Mouse (Mus musculus) ovary, postnatal 36 days (tissue): ENCODE measurements around the gene Ext2.

Experiments
- DNase-seq: peaks from one replicate; pipeline ENCODE4 v3.0.0; 2022; ENCODE audit warnings: low spot score, mixed read lengths

The Ext2 gene

DNA sequence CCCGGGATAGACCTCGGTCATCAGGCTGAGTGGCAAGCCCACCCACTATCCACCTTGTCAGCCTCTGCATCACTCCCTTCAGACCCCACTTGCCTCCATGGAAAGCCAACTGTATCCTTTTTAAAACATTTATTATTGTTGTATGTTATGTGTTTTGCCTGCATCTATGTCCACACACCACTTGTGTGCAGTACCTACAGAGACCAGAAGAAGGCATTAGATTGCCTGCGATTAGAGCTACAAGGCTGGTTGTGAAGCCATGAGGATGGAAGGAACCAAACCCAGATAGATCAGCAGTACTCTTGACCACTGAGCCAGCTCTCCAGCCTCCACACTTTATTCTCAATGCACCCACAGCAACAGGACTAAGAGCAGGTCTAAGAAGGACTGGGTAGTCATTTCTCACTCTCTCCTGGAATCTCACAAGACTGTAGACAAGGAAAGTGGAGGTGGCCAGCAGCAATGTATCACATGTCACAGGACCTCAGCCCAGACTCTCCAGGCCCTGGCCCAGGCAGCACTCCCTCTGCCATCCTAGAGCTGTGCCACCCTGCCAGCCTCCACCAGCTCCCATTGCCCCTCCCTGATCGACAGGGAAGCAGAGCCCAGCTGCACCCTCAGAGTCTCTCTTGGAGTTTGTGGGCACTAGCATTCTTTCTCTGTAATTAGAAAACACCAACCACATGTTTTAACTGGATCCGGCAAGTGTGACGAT lies 15.7 kb downstream of the Ext2 start:
- no peak for DNase-seq

DNA sequence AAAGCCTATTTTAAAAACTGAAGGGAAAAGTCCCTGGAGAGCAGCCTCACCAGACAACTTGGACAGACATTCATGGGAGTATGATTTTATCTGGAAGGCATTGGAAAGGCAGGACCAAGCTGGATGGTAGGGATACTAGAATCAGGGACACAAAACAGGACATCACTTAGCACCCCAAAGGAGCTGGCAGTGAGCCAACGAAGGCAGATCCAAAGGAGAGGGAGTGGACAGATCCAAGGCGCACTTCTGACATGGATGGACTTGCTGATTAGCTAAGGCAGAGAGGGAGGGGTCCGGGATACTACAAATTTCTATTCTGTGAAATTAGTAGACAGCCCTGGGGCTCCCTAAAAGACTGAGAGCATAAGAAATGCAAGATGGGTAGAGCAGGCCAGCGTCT lies 16.8 kb downstream of the Ext2 start:
- no peak for DNase-seq

DNA sequence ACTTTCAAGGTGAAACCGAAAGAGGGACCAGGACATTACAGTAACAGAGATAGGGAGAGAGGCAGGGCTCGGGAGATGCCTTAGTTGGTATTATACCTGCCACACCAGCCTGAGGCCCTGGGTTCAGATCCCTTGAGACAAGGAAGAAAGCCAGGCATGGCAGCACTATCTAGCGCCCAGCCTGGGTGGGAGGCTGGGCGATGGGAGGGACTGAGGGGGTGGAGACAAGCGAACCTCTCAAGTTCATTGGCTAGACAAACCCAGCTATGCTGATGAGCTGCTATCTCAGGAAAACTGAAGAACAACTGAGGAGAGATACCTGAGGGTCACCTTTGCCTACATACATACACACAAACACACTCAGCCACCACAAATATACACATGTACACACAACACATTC lies 17.3 kb downstream of the Ext2 start:
- no peak for DNase-seq

DNA sequence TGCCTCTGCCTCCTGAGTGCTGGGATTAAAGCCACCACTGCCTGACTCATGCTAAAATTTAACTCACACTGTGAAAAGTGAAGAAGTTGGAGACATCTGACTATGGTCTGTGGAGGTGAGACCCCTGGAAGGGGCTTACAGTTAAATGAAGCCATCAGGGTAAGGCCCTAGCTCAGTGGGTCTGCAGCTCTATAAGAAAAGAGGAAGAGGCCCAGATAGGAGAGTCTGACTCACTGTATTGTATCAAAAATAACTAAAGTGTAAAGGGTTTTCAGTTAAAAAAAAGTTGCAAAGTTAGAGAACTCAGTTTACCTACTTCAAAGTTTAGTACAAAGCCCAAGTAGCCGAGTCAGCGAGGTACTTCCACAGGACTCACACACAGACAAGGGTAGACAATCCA lies 19.4 kb downstream of the Ext2 start:
- no peak for DNase-seq

DNA sequence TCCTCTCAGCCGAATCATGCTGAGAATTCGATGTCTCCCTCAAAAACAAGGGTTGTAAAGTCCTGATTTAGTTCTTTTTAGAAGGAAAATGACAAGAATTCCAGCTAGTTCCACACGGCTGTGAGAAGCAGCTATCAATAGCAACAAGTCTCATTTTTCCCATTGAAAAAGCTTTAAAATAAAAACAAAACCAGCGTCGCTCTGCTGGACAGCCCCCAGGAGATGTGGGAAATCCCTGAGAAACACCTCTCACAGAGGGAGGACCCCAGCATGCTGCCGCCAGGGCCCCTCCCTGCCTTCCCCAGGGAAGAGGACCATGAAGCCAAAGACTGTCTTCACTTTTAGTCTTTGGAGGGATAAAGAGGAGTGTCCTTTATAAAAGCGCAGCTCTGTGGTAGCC lies 21.3 kb downstream of the Ext2 start:
- DNase-seq: no peak

DNA sequence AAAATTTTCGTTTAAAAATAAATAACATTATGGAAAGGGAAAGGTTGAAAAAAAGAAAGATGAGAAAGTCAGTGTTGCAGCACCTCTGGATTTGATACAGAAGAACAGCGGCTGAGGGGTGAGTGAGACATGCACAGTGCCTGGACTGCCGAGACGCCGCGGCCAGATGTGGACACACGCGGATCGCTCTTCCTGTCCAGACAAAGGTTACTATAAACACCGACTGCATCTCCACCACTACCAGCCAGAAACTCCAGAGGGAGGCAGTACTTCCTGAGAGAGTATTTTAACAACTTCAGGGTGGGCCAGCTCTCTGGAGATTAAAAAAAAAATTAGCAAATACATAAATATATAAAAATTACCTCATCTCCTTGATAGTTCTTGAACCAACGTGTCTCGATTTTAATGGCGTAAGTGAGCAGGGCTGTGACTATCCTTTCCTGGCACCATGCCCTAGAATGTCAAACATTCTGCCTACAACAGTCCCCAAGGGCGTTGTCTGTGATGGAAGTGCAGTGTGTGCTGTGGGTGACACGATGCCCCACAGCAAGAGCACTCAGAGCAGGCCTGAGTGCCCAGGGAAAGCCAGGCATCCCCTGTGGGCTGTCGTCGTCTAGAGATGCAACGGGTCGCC lies 25.1 kb downstream of the Ext2 start:
- no peak for DNase-seq

DNA sequence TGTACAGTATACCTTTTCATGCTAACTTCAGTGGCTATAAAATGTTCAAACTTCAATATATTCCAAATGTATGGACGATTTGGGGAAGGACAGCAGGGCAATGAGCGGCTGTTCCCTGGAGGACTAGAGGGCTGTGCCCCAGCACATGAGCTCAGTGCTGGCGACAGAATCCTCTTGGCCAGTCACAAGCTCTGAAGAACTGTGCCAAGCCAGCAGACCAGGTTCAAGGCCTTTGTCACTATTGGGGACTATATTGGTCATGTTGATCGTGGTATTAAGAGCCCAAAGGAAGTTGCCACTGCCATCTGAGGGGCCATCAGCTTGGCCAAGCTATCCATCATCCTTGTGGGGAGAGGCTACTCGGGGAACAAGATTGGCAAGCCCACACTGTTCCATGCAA lies 28.0 kb downstream of the Ext2 start:
- DNase-seq: no peak

DNA sequence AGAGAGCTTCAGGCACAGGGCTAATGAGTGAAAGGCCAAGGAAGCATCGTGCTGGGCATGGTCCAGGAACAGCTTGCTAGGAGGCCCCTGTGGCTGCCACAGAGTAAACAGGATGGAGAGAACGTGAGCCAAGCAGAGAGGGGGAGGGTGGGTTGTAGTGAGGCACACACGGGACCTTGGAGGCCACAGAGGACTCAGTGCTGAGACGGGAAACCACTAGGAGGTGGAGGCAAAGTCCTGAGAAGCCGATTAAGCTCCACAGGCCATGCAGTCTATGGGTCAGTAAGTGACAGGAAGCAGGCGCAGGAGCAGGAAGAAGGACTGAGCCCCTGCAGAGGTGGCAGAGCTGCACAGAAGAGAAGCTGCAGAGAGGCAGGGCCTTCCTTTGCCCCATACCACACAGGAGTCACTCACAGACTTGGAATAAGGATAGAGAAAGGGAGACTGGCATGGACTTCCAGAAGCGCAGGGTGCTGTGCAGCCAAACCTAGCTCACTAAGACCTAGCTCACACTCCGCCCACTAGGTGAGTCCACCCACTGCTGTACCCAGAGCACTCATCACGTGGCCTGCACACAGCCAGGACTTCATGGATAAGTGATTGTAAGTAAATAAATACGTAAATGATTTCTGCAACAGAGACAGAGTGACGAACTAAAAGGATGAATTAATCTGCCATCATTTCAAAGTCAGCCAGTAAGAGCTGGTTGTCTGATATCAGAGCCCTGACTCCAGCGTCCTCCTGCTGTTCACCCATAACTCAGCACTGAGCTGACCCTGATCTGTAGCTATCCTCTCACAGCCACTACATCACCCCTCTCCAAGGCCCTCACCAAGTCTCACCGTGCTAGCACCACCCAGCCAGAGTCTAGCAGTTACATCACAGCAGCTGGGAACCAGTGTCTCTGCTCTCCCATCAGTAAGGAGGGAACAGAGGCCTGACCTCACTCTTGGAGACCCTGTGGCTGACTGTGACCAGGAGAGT lies 30.6 kb downstream of the Ext2 start:
- DNase-seq: peak; percentile 55

DNA sequence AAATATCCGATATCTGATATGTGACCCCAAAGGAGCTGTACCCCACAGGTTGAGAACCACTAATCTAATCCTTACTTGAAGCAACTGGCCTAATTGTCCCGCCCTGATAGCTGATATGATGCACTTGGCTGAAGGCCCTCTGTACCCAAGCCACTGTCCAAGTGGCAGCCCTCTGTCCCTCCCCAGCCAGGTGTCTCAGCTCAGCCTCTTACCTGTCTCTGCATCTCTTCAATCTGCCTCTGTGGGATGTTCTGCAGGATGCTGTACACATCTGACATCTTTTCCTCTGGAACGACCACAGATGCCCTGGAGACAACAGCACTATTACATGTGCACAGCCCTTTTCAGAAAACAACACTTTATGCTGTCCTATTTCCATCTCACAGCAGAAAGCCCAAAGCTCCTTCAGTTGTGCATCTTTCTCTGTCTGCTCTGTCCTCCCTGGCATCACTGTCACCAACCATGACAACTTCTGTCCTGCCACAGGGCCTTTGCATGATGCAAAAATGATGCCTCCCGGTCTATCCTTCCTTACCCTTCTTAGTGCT lies 31.5 kb downstream of the Ext2 start:
- no peak for DNase-seq

DNA sequence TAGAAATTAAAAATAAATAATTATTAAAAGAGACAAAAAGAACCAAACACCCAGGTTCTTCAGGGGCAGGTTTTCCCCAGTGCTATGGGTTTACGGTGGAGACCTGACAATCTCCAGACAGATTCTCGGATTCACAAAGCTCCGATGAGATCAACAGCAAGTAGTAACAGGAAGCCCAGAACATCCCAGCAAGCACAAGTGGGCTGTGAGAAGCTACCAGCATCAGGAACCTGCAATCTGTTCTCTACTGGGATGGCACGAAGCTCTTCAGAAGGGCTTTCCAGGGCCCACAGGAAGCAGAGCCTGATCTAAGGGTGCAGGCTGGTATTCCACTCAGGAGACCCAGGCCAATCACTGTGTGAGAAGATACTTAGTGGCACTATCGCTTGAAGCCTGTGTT lies 33.8 kb downstream of the Ext2 start:
- no peak for DNase-seq

DNA sequence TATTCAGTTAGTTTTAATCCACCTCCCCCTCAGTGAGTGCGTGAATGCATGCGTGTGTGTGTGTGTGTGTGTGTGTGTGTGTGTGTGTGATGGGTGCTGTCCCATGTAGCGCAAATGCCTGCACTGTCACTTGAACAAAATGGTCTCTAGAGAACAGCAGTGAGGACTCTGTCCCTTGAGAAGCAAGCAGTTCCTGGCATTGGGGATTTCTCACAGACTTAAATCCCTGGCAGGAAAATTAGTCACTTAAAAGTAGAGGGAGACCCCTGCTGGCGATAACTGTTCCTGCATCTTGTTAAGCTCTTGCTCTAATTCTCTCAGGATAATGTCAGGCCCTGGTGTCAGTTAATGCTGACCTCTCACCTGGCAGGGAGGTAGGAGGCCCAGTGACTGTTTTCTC lies 36.2 kb downstream of the Ext2 start:
- peak; percentile 54 for DNase-seq

DNA sequence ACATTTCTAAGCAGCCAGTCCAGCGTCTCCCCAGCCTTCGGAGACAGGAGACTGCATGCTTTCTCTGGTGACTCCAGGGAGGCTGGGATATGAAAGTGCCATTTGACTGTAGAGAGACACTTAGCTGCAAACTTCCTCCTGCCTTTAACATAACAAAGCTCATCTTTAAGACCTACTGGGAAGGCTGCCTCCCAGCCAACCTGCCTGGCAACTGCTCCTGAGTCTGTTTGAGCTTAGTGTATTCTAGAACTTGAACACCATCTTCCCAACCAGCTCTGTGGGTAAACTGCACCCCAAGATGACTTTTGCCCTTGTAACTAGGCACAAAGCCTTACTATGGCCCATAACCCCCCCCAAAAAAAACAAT lies 37.0 kb downstream of the Ext2 start:
- DNase-seq: no peak

DNA sequence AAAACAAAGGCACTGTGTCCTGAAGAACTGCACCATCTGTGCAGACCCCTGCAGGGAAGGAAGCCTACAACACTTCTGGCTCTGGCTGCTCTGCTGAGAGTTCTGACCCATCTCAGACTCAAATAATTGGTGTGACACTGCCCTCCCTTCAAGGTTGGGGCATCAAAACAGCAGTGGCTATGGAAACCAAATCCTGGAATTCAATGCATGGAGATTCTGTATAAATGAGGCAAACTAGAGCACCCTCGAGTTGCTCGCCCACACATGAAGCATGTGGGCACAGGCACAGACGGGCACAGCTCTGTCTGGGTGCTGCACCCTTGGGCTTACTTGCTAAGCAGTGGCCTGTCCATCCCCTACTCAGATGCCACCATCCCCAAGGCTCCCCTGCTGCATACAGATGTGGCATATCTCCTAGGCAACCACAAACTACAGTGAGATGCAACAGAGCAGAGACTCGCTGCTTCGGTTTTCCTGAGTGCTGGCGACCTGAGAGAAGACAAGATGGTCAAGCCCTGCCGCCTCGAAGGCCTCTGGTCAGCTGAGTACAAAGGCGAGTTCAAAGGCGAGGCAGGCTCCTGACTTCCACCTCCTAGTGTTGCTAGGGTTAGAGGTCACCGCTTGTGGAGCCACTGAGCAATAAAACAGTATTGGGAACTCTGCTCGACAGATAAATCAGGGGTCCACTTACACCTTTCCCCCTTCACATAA lies 37.5 kb downstream of the Ext2 start:
- no peak for DNase-seq

DNA sequence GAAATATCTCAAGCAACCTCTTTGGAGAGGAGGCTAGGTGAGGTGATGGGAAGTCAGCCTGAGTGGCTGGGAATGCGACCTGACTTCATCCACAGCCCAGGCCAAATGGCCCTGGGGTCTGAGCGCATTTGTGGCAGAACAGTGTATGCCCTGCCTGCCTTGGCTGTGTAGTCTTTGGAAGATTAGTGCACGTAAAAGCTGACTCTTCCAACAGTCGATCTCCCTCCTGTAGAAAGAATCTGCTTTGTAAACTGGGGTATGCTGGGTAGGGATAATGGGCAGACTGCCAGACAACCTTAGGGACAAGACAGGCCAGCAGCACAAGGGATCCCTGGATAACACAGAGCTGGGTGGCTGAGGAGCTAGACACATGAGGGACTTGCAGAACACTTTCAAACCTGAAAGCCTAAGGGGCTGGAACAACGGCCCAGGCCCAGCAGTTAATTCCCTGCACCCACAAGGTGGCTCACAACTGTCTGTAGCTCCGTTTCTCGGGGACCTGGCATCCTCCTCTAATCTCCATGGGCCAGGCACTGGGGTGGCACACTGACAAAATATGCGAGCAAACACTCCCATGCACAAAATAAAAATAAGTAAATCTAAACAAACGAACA lies 38.3 kb downstream of the Ext2 start:
- DNase-seq: no peak

DNA sequence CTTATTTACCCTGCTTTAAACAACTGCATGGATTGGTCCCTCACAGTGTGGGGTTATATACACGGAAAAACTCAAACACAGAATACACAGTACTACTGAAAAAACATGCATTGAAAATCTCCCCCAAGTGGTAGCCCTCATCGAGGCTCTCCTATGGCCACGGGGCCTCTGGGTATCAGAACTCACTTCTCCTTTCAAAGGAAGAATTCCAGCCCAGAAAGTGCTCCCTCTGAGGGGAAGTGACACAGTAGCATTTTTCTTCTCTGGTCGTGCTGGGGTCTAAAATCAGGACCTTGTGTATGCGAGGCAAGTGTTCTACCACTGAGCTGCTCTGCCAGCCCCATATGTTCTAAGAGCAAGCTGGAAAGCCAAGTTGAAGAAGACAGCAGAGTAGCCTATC lies 39.7 kb downstream of the Ext2 start:
- no peak for DNase-seq

DNA sequence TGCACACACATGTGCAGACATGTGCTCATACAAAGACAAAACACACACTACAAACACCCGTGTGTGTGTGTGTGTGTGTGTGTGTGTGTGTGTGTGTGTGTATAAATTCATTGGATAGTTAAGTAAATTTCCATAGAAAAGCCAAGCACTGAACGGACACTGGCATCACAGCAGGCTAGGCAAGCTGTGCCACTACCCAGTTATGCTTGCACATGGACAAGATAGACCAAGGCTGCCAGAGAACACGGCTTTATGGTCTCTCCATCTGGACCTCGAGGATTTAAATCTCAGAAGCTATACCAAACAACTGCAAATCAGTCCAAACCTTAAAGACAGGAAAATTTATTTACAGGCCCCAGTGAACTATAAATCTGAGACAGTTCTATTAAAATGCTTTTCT lies 40.2 kb downstream of the Ext2 start:
- no peak for DNase-seq

DNA sequence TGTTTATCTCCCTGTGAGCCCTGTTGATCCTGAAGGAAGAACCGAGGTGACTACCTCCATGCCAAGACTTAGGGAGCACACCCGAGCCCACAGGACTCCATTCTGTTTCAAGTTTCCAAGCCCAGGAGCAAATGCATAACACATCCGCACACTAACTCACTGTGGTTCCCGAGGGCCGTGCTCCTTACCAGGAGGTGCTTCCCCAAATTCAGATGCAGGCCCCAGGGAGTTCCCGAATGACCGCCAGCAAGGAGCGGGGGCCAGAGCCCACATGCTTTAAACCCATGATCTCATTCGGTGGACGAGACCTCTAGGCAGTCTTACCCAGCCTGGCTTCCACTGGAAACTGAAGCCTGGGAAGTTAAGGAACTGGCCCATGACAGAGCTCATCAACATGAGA lies 41.8 kb downstream of the Ext2 start:
- DNase-seq: no peak

DNA sequence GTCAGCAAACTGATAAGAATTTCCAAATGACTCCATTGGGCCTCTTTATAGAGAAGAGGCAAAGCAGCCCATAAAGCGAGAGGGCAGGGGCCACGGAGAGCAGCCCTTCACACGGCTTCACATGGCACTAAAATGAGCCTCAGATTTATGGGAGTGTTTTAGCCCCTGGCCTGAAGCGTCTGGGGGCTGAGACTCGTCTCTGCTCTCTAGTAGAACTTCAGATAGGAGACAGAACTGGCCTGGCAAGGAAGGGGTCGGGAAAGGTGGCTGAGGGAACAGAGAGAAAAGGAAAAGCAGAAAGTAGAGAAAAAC lies 42.5 kb downstream of the Ext2 start:
- DNase-seq: no peak

DNA sequence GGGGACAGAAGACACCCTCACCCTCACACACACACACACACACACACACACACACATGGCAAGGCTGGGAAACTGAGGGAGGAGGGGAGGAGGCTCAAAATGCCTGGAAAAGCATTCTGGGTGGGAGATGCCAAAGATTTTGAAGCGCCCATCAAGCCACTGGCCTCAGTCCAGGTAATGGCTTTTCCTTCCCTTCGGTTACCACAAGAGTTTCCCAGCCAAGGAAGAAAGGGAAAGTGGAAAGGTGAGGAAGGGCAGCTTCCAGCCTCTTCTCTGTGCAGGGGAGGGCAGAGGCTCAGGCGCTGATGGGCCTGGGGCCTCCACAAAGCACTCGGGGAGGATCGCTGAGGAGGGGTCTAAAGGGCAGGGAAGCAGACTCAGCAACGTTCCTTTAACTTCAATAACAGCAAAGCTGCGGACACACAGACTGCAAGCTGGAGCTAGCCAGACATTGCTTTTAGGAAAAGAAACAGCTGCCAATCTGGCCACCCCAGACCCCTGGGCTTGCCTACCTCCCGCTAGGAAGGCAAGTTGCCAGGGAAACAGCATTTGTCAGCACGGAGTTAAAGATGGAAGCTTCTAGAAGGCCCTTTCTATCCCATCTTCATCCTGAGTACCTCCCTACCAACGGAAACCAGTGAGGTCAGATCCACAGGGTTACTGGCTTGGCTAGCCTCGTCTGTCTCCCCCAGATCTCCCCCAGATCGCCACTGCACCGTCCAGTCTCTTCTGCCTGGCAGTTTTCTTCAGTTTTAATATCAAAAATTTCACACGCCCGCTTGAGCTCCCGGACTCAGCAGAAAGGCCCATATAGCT lies 43.1 kb downstream of the Ext2 start:
- no peak for DNase-seq

DNA sequence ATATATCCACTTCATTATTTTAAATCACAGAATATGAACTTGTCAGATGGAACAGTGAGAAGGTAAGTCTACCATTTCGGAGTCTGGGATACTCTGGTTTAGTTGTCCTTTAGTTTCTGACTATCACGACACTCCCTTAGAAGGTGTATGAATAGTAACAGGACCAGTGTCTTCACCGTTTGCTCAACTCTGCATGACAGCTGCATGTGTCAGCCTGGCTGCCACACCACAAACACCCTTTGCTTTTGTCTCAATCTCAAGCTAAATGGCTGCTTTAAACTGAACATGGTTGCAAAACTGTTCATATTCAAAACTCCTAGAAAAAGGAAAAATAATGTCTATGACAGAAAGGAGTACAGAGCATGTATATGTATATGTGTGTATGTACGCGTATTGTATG lies 43.8 kb downstream of the Ext2 start:
- no peak for DNase-seq

DNA sequence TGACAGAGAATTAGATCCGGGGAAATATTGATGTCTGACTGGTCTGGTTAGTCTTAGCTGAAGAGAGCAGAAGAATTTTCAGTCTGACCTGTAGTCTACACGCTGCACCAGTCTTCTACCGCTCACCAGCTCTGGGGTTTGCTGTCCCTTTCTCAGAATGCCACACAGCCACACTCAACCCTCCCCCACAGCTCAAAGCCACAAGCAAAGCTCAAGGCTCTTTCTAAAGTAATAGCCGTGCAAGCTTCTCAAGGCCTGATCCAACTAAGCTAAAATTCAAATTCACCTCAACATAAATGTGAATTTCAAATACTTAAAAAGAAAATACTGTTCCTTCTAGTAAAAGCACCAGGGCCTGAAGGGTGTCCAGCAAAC lies 45.3 kb downstream of the Ext2 start:
- no peak for DNase-seq
